Mouse (Mus musculus) liver, embryonic 15.5 days (tissue): ENCODE results near the gene Slc1a7. TPM values are rescaled to one million over a fixed set of nuclear protein-coding genes. Genes with fewer than 3 reads are reported as not detected.

Experiments
- ATAC-seq: fragments of 200-750 bp; cut with Nextera tagmentation; 2 replicates; pipeline ENCODE4 v1.8.0; 2017; ENCODE audit warnings: moderate number of reproducible peaks, mild to moderate bottlenecking, moderate library complexity; ENCODE audit not compliant: insufficient read depth
- H3K27ac ChIP-seq: fragments of 300-500 bp; sonication (generic); replicated peaks from 2 replicates; pipeline ENCODE4 v1.5.1; 2015; ENCODE audit warnings: mild to moderate bottlenecking, inconsistent platforms
- H3K27me3 ChIP-seq: fragments of 300-500 bp; sonication (generic); 2 replicates; pipeline ENCODE4 v1.6.1; 2015; ENCODE audit warnings: mild to moderate bottlenecking, inconsistent platforms
- H3K36me3 ChIP-seq: fragments of 300-500 bp; sonication (generic); replicated peaks from 2 replicates; pipeline ENCODE4 v1.6.1; 2015; ENCODE audit warnings: moderate library complexity, mild to moderate bottlenecking, inconsistent platforms
- H3K4me1 ChIP-seq: fragments of 300-500 bp; sonication (generic); replicated peaks from 2 replicates; pipeline ENCODE4 v1.6.1; 2015; ENCODE audit warnings: inconsistent platforms
- H3K4me2 ChIP-seq: fragments of 300-500 bp; sonication (generic); 2 replicates; pipeline ENCODE4 v1.6.1; 2015; ENCODE audit warnings: moderate library complexity, mild to moderate bottlenecking, inconsistent platforms
- H3K4me3 ChIP-seq: fragments of 300-500 bp; sonication (generic); replicated peaks from 2 replicates; pipeline ENCODE4 v1.5.1; 2015; ENCODE audit warnings: mild to moderate bottlenecking, inconsistent platforms
- H3K9ac ChIP-seq: fragments of 300-500 bp; sonication (generic); 2 replicates; pipeline ENCODE4 v1.6.1; 2015; ENCODE audit warnings: moderate library complexity, mild to moderate bottlenecking, inconsistent platforms
- H3K9me3 ChIP-seq: fragments of 300-500 bp; sonication (generic); replicated peaks from 2 replicates; pipeline ENCODE4 v1.6.1; 2016; ENCODE audit warnings: inconsistent platforms
- WGBS: fragments of 180-500 bp; shearing (Covaris S2); methylation state at CpG from one replicate; pipeline ENCODE4 v1.1.7; 2015; ENCODE audit warnings: mixed read lengths; ENCODE audit not compliant: insufficient replicate concordance; 5-methylcytosine and 5-hydroxymethylcytosine counted together
- polyA plus RNA-seq: library from polyadenylated mRNA; unstranded; fragments of >200 nt; fragmentation: Nextera tagmentation; extraction: Ambion mirVana; gene quantifications from 2 replicates; pipeline ENCODE4 v1.2.1, GENCODE M21; 2015

Gene Slc1a7
- polyA plus RNA-seq, 1 experiment from 2014 or later = not detected

DNA sequence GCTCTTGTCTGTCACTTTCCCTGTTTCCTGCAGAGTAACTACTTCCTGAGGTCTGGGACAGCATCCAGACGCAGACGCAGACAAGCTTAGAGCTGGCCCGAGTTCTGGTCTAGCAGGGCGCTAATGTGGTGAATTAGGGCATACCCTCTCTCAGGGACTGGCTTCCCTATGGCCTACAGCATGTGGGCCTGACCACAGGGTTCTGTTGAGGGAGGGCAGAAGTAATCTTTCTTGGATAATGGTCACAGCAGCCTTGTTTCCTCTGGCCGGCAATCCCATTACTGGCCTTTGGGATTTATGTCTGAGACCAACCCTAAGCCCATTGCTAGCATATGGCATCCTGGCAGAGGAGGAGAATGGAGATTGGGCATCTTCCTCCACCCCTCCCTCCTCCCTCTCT lies 22.7 kb downstream of the Slc1a7 start:
- Histone ChIP-seq H3K4me2 (no peak overlapping the region), H3K9ac (no peak overlapping the region), H3K36me3 (no peaks in the 10 kb centered on the region), H3K27me3 (peaks cover 19% of the 10 kb centered on the region), H3K4me3 (no peak overlapping the region), H3K4me1 (no peaks in the 10 kb centered on the region), H3K9me3 (no peaks in the 10 kb centered on the region), H3K27ac (no peak overlapping the region)
- ATAC-seq = no peak
- WGBS = 46% methylated on average over 5 of the region's 5 CpGs

DNA sequence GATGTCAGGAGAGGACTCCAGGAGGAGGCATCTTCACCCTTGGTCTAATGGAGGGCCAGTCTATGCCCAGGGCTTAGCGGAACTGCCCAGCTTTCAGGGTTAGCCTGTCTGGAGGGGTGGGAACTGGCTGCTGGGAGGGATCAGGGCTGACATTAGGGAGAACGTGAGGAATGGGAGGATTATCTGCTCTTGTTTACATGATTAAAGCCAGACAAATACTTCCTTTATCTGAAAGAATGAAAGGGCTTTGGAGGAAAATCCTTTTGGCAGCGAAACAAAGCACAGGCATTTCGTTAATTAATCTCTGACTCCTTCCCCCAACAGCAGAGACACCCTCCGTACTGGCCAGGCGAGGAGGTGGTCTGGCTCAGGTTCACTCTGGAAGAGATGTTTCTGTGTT lies 23.7 kb downstream of the Slc1a7 start:
- Histone ChIP-seq H3K9me3 (no peaks in the 10 kb centered on the region), H3K4me3 (no peak overlapping the region), H3K36me3 (no peaks in the 10 kb centered on the region), H3K27me3 (peaks cover 19% of the 10 kb centered on the region), H3K27ac (no peak overlapping the region), H3K4me1 (no peaks in the 10 kb centered on the region), H3K4me2 (no peak overlapping the region), H3K9ac (no peak overlapping the region)
- 39% methylated on average over 6 of the region's 6 CpGs for WGBS
- no peak for ATAC-seq

DNA sequence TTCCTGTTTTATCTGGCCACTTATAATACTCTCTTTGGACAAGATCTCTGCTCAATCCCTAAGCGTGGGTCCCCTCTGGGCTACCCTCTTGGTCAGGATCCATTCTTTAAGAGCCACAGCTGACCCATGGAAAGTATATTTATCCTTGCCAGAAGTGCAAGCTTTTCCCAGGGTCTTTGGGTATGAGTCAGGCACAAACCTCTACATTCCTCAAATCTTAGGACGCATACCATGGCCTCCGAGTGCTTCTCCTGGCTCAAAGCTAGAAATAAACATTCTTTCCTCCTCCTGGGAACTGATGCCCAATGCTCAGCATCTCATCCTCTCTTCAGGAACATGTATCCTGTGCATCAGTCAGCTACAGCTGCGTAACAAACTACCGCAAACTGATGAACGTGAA lies 26.9 kb downstream of the Slc1a7 start:
- no peaks in the 10 kb centered on the region for H3K9me3 ChIP-seq
- no peak overlapping the region for H3K27ac ChIP-seq
- H3K9ac ChIP-seq = no peak overlapping the region
- ATAC-seq = no peak
- peaks cover 16% of the 10 kb centered on the region for H3K27me3 ChIP-seq
- H3K4me1 ChIP-seq = no peaks in the 10 kb centered on the region
- WGBS = 78% methylated on average over 6 of the region's 6 CpGs
- no peak overlapping the region for H3K4me3 ChIP-seq
- no peak overlapping the region for H3K4me2 ChIP-seq
- no peaks in the 10 kb centered on the region for H3K36me3 ChIP-seq

DNA sequence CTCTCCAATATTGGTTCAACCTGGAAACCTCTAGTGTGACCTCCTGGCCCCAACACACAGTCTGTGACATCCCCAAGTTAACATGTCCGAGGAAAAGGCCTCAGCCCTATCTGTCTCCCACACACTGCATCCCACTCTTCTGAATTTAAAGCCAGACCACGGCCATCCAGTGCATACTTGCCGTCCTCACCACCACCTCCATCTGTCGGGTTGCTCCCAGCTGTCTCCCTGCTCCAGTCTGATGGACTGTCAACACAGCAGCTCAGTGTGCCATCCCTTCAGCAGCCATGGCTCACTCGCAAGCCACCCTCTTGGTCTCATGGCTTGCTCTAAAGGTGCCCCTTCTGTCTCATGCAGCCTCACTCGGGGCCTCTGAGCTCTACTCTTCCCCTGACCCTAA lies 27.6 kb downstream of the Slc1a7 start:
- no peak overlapping the region for H3K4me3 ChIP-seq
- no peak for ATAC-seq
- H3K9me3 ChIP-seq = no peaks in the 10 kb centered on the region
- 58% methylated on average over 6 of the region's 6 CpGs for WGBS
- H3K36me3 ChIP-seq = no peaks in the 10 kb centered on the region
- H3K4me1 ChIP-seq = no peaks in the 10 kb centered on the region
- no peak overlapping the region for H3K4me2 ChIP-seq
- H3K27me3 ChIP-seq = peaks cover 9% of the 10 kb centered on the region
- no peak overlapping the region for H3K27ac ChIP-seq
- no peak overlapping the region for H3K9ac ChIP-seq

DNA sequence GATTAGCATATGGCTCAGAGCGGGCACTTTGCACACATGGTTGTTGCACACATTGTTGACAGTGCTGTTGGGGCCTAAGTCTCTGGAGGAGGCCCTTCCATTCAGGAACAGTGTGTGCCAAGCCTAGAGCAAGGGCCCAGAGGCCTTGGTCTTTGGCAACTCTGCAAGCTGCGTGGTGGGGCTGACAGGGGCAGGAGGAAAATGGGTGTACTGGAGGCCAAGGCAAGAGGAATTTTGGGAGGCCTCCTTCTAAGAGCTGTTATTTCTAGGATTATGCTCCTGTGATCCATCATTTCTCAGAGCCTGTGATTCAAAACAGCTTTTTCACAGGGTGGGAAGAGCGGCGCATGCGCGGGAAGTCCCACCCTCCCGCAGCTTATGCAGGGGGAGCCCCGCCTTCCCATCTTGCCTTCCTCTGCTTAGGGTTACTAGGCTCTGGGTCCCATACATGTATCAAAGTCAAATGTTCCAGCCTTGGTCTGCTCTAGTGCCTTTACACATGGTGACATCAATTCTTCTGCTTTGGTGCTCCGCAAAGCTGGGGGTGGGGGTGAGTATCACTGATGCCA lies 28.4 kb downstream of the Slc1a7 start:
- H3K27ac ChIP-seq = no peak overlapping the region
- 84% methylated on average over 9 of the region's 9 CpGs for WGBS
- H3K4me3 ChIP-seq = no peak overlapping the region
- no peaks in the 10 kb centered on the region for H3K9me3 ChIP-seq
- H3K27me3 ChIP-seq = peaks cover 4% of the 10 kb centered on the region
- no peak overlapping the region for H3K9ac ChIP-seq
- no peaks in the 10 kb centered on the region for H3K4me1 ChIP-seq
- H3K4me2 ChIP-seq = no peak overlapping the region
- ATAC-seq = no peak
- H3K36me3 ChIP-seq = no peaks in the 10 kb centered on the region

DNA sequence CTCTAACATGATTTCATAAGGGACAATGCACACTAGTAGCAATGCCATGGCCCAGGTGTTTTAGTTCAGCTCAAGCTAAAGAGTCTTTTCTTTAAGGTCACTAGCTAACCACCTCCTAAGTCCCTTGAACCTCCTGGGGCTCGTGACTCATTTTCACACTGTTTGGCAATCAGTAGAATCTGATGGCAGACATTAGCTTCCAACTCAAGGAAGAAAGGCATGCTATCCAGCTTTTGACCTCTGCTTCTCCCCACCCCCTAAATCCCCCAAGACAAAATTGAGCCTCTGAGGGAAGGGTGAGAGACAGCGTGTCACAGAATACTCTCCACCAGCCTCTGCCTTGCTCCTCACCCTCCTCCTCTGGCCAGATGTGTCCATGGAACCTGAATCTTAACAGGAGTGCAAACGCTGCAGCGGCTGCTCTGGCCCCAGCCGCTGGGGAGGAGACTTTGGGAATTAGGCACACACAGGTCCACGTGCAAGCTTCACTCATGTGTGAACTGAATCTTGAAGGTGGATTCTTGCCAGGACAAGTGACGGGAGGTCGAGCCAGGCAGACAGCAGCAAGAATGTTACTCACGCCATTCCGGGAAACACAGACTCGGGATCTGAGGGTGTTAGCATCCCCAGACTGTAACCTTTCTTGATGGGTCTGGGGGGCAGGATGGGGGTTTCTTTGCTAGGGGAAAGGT lies 30.7 kb downstream of the Slc1a7 start:
- Histone ChIP-seq H3K36me3 (no peaks in the 10 kb centered on the region), H3K9me3 (no peaks in the 10 kb centered on the region), H3K9ac (no peak overlapping the region), H3K27ac (no peak overlapping the region), H3K4me2 (no peak overlapping the region), H3K4me3 (no peak overlapping the region), H3K4me1 (no peaks in the 10 kb centered on the region), H3K27me3 (no peaks in the 10 kb centered on the region; the same call in 1 of the 2 replicates)
- 56% methylated on average over 11 of the region's 11 CpGs for WGBS
- ATAC-seq = no peak

DNA sequence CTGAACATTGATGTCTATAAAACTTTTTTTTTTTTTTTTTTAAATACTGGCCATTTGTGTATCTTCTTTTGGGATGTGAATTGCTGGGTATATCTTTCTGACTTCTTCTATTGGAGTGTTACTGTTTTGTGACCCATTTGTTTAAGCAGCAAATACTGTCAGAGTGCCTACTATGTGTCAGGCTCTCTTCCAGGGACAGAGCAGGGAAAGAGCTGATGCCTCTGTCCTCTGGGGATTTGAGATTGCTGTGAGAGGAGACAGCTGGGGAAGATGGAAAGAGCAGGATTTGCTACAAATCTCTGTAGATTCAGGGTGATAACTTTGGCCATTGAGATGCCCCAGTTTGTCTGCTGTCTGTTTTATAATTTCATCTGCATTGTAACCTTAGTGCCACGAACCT lies 31.2 kb downstream of the Slc1a7 start:
- H3K27me3 ChIP-seq = no peaks in the 10 kb centered on the region; the same call in 1 of the 2 replicates
- no peak overlapping the region for H3K4me2 ChIP-seq
- ATAC-seq = no peak
- H3K9me3 ChIP-seq = no peaks in the 10 kb centered on the region
- WGBS = 43% methylated on average over 1 of the region's 1 CpGs
- H3K9ac ChIP-seq = no peak overlapping the region
- H3K4me3 ChIP-seq = no peak overlapping the region
- H3K4me1 ChIP-seq = no peaks in the 10 kb centered on the region
- no peaks in the 10 kb centered on the region for H3K36me3 ChIP-seq
- H3K27ac ChIP-seq = no peak overlapping the region

DNA sequence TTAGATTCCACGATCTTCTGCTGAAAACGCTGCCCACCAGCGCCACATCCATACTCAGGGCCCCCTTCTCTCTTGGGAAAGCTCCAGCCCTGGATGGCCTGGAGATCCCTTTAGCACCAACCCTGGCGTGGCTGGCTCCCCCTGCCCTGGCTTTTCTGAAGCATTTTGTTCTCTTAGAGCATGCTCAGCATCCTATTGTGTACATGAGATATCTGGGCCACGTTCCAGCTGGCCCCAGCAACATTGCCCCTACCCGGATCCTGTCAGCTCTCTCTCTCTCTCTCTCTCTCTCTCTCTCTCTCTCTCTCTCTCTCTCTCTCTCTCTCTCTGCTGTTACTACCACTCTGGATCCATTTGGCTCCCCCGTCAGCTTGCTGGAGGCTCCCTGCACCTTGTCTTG lies 37.2 kb downstream of the Slc1a7 start:
- ATAC-seq = no peak
- H3K27me3 ChIP-seq = 0 out of 2 replicates have a peak, but pooled peaks cover 4% of the 10 kb centered on the region
- H3K36me3 ChIP-seq = no peaks in the 10 kb centered on the region
- H3K9ac ChIP-seq = no peak overlapping the region
- WGBS = 51% methylated on average over 7 of the region's 7 CpGs
- no peak overlapping the region for H3K4me2 ChIP-seq
- no peaks in the 10 kb centered on the region for H3K4me1 ChIP-seq
- H3K9me3 ChIP-seq = no peaks in the 10 kb centered on the region
- no peak overlapping the region for H3K4me3 ChIP-seq
- no peak overlapping the region for H3K27ac ChIP-seq

DNA sequence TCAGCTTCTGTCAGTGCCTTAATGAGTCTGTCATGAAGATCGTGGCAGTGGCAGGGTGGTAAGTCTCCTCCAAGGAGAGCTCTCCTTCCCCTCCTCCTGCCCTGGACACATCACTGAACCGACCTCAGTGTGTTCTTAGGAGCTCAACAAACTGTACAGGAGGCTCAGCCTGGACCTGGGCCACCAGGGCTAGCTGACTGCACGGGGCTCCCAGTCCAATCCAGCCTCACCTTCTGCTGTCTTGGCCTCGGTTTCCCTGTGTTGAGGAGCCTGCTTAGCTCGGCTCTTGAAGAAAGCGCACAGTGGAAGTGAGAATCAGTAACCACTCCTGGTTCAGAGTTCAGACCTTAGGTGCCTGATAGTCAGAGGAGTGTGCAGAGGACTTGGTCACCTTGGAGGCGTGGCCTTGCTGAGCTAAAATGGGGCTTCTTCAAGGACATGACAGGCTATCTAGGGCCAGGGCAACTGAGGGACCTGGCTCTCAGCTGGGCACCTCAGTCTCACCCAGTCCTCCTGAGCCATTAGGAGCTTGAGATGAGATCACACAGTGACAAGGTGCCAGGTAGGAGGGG lies 39.5 kb downstream of the Slc1a7 start:
- no peak overlapping the region for H3K27ac ChIP-seq
- no peaks in the 10 kb centered on the region for H3K36me3 ChIP-seq
- no peak overlapping the region for H3K9ac ChIP-seq
- H3K27me3 ChIP-seq = 0 out of 2 replicates have a peak, but pooled peaks cover 4% of the 10 kb centered on the region
- no peak overlapping the region for H3K4me3 ChIP-seq
- no peaks in the 10 kb centered on the region for H3K4me1 ChIP-seq
- 58% methylated on average over 7 of the region's 7 CpGs for WGBS
- H3K9me3 ChIP-seq = no peaks in the 10 kb centered on the region
- H3K4me2 ChIP-seq = no peak overlapping the region
- ATAC-seq = no peak

DNA sequence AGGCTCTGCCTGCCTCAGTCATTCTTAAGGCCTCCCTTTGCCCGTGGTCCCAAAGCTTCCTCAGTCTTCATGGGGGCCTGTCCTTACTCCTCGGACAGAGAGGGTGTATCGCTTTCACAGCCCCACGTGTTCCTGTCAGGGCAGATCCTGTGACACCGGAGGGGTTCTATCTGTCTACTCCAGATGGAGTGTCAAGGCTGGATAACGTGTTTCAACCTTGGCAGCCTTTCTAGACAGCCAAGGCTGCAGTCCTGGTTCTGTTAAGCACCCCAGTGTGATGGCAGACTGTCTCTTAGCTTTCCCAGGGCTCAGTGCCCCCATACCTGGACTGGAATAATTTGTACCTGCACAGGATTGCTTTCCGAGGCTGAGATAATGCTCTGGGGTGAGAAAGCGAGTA lies 40.4 kb downstream of the Slc1a7 start:
- Histone ChIP-seq H3K9me3 (no peaks in the 10 kb centered on the region), H3K4me1 (no peaks in the 10 kb centered on the region), H3K4me2 (no peak overlapping the region), H3K4me3 (no peak overlapping the region), H3K27me3 (0 out of 2 replicates have a peak, but pooled peaks cover 4% of the 10 kb centered on the region), H3K36me3 (no peaks in the 10 kb centered on the region), H3K9ac (no peak overlapping the region), H3K27ac (no peak overlapping the region)
- ATAC-seq = no peak
- WGBS = 40% methylated on average over 8 of the region's 8 CpGs

DNA sequence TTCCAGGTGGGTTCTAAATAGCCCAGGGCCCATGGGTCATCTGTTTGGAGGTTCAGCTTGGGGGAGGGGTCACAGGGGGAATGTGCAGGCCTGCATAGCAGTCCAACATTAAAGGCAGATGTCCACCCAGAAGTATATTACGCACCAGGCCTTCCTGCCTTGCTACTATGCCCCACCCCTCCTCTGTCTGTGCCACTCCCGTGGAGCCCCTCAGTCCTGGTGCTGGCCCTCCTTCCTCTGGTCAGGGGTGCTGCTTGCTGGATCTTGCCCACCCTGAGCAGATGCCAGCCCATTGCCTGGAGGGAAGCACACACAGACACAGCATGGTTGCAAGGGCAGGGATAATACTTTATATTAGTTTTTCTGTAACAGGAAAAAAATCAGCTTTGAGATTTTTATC lies 46.3 kb downstream of the Slc1a7 start:
- no peaks in the 10 kb centered on the region for H3K27me3 ChIP-seq
- no peaks in the 10 kb centered on the region for H3K9me3 ChIP-seq
- H3K4me3 ChIP-seq = no peak overlapping the region
- ATAC-seq = no peak
- no peak overlapping the region for H3K27ac ChIP-seq
- no peaks in the 10 kb centered on the region for H3K4me1 ChIP-seq
- H3K4me2 ChIP-seq = no peak overlapping the region
- H3K36me3 ChIP-seq = no peaks in the 10 kb centered on the region
- H3K9ac ChIP-seq = no peak overlapping the region
- 70% methylated on average over 2 of the region's 2 CpGs for WGBS
